Mouse (Mus musculus) heart, adult 18-20 months (tissue): ENCODE results near the gene Upf3b. TPM values are rescaled to one million over a fixed set of nuclear protein-coding genes. Genes with fewer than 3 reads are reported as not detected.
A peak's percentile ranks its signal among the peaks of the same experiment; 100 is the strongest.
"Not testable (repeated sequence)": the region's sequence is repeated elsewhere in the genome, so short reads cannot be mapped to it uniquely, and the experiment has no call there.

Source experiments
- DNase-seq, 2 experiments: peaks; one replicate each; pipeline ENCODE4 v3.0.0; 2021 to 2022; ENCODE audit warnings: mixed read lengths in 1 of 2
- long read RNA-seq, 2 experiments: library from polyadenylated mRNA; stranded (forward); transcript quantifications; one replicate each; pipeline ENCODE4 v2.0.0; 2021
- total RNA-seq, 2 experiments: library from RNA; stranded (reverse); gene quantifications; 2 replicates each; pipeline ENCODE4 v1.2.3; 2021

Upf3b gene
- total RNA-seq, result 1 to 10 TPM; 6.6 to 9.8 TPM
- long read RNA-seq, experiment 1, partial matches to known transcripts, result 0 of 4 reads
- long read RNA-seq, experiment 1, other reads (novel, unspliced or antisense), result 1 of 4 reads
- long read RNA-seq, experiment 2, partial matches to known transcripts, result 0 of 2 reads
- long read RNA-seq, experiment 2, other reads (novel, unspliced or antisense), result 0 of 2 reads

DNA sequence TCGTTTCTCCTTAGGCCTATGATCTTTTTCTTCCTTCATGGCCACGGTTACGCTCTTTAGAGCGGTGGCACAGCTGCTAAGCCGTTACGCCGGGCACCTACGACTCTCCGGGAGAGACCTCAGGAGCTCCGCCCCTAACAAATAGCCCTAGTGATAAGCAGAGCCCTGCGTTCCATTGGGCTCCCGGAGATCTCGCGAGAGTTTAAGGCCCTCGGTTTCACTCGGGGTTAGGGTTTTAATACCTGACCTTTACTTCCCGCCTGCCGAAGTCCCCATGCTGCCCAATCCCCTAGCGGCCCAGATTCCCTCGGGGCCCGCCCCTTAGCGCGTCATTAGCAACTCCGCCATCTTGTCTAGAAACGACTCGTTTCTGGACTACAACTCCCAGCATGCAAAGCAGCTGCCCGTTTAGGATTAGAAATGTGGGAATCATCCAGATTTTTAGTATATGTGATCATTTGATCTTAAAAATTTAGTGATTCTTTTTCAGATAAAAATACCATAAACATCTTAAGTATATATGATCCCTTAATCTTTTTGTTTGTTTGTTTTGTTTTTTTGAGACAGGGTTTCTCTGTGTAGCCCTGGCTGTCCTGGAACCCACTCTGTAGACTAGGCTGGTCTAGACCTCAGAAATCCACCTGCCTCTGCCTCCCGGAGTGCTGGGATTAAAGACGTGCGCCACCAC is at the start of gene Upf3b:
Gene Upf3b (minus strand): TSS at position 130 of the 688 bp plus-strand sequence.
- peak; percentile 92 to 96 for DNase-seq

GRCm38 (mm10) chrX:37157839-37158238 is 47.7 kb upstream of the Upf3b start:
- DNase-seq, result no peak

GRCm38 (mm10) chrX:37144954-37145353 is 34.8 kb upstream of the Upf3b start:
- DNase-seq, result no peak

GRCm38 (mm10) chrX:37144498-37144897 is 34.4 kb upstream of the Upf3b start:
- not testable (repeated sequence) for DNase-seq

GRCm38 (mm10) chrX:37141732-37142131 is 31.6 kb upstream of the Upf3b start:
- no peak for DNase-seq

GRCm38 (mm10) chrX:37126671-37127358 is 16.7 kb upstream of the Upf3b start, which contains the start of gene Nkap:
Gene Nkap (plus strand): TSS chrX:37126795.
- DNase-seq, result peak; percentile 73 to 83

- DNase-seq, result no peak
Measured at GRCm38 (mm10) chrX:37125511-37125910, 15.4 kb upstream of the Upf3b start.

DNA sequence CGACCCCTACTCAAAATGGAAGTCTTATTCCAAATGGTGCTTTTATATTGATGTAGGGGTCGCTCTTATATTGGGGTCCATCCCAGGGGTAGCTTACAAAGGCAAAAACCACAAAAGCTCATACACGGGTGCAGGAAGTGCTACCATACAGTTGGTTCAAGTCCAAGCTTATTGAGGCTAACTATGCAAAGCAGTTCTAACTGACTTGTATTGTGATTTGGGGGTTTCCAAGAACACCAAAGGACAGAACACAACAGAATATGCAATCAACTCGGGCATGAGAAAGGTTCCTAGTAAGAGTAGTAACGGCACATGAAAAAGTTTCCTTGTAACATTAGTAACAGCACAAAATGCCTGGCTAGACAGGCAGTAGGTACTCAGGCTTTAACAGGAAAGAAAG is 10.1 kb upstream of the Upf3b start:
- no peak for DNase-seq

DNA sequence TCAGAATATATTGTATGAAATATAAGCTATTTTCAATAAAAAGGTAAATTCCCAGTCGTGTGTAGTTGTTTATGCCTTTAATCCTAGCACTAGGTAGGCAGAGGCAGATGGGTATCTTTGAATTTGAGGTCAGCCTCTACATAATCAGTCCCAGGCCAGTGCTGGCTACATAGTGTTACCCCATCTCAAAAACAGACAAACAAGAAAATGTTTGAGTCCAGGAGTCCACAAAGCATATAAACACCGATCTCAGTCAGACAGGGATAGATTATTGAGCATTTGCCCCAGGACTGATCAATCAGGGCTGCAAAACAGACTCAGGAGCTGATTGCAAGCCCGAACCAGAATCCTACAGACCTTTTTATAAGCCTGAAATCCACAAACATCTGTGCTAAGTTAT is 9.5 kb upstream of the Upf3b start:
- no peak for DNase-seq

DNA sequence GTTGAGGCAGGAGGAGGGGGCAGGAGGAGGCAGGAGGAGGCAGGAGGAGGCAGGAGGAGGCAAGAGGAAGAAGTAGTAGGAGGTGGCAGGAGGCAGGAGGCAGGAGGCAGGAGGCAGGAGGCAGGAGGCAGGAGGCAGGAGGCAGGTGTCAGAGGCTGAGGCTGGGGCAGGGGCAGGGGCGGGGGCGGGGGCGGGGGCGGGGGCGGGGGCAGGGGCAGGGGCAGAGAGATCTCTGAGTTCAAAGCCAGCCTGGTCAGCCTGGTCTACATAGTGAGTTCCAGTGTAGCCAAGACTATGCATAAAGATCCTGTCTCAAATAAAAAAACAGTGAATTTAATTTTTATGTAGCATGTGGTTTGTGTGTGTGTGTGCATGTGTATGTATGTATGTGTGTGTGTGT is 7.0 kb upstream of the Upf3b start:
- DNase-seq, result no peak

GRCm38 (mm10) chrX:37110881-37111193 is 715 bp upstream of the Upf3b start:
- no peak for DNase-seq

DNA sequence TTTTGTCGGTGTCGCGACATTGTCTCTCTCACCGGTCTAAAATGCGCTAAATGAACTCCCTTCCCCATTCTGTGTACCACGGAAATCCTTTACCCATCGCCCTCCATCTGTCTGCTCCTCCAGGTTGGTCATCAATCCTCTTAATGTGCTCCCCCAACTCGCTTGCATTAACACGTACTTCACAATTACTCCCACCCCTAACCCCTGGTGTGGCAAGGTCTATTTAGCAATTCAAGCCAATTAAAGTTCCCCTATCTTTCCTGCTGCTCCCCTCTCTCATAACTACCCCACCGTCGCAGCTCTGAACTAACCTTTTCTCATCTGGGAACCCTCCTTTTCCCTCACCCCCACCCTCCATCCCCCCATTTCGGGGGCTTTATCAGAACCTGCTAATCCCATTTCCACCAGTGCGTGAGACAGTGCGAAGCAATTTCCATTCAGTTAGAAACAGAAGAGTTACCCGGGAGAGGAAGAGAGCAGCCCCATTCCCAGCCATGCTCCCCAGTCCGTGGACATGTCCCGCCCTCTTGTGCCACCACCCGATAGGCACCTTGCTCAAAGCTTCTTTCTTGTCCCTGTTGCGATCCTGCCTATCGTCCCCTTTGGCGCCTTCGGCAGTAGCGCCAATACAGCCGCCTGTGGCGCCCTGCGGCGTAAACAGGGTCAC is 463 bp downstream of the Upf3b start:
- no peak for DNase-seq

- DNase-seq, result no peak
Measured at GRCm38 (mm10) chrX:37103826-37104225, 6.3 kb downstream of the Upf3b start.

DNA sequence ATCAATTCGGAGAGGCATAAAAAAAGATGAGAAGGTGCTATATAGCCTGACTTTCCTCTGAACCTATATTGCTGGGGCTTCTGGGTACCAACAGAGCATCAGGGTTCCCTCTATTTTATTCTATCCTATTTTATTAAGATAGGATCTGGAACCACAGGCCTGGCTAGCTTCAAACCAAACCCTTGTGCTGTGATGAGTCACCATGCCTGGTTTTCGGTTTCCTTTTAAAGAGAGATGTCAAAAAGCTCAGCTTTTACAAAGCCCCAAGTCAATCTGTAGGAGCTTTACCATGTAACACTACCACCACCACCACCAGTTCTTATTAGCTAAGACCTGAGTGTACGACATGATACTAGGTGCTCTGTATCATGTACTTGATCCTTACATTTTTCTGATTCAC is 11.4 kb downstream of the Upf3b start:
- no peak for DNase-seq

- DNase-seq, result no peak
Measured at GRCm38 (mm10) chrX:37095106-37095768, 14.9 kb downstream of the Upf3b start.

- DNase-seq, result no peak
Measured at GRCm38 (mm10) chrX:37091457-37091856, 18.7 kb downstream of the Upf3b start.

DNA sequence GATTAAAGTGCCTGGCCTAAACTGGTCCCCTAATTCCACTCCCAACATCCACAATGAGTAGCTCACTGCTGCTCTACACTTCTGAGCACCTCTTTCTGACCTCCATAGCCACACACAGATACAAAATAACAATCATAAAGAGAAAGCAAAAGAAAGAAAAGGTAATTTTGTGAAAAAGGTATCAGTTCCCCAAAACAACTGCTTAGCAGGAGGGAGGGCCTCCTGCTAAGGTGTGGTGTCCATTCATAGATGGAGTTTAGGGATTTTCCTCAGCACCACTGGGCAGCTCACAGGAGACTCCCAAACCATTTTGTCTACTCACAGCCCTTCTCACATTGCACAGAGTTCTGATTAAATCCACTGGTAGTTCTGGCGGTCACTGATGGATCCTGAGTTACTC is 21.3 kb downstream of the Upf3b start:
- no peak for DNase-seq

- no peak for DNase-seq
Measured at GRCm38 (mm10) chrX:37085665-37086064, 24.5 kb downstream of the Upf3b start.

DNA sequence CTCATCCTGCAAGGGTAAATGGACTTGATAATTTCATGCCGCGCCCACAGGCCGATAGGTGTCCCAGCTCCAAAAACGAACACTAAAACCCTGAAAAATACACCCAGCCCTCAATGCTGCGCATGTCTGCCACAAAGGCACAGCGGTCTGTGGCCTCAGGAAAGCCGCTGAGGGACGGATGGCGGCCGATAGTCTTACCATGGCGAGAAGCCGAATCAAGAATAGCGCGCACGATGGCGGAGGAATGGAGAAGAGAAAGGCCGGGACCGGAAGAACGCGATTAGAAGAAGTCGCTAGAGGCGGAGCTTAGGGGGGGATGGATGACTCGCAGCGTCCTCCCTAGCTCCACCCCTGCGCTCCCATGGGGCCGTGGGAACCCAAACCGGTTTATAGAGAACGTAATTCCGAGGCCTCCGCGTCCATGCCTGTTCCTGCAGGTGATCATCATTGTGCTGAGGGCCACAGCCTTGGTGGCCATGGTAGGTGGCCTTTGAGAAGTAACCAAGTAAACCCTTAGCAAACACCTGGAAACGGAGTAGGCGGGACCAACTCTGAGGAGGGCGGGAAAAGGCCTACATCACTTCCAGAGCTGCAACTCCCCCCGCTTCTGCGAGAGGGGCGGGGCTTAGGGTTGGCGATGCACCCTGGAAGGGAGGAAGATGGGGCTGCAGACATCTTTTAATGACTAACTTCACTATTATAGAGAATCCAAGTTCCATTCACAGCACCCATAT is 25.0 kb downstream of the Upf3b start, which contains the start of gene Rpl39:
Gene Rpl39 (minus strand): TSS at position 476 of the 734 bp plus-strand sequence.
- DNase-seq, result peak; percentile 90 to 93

DNA sequence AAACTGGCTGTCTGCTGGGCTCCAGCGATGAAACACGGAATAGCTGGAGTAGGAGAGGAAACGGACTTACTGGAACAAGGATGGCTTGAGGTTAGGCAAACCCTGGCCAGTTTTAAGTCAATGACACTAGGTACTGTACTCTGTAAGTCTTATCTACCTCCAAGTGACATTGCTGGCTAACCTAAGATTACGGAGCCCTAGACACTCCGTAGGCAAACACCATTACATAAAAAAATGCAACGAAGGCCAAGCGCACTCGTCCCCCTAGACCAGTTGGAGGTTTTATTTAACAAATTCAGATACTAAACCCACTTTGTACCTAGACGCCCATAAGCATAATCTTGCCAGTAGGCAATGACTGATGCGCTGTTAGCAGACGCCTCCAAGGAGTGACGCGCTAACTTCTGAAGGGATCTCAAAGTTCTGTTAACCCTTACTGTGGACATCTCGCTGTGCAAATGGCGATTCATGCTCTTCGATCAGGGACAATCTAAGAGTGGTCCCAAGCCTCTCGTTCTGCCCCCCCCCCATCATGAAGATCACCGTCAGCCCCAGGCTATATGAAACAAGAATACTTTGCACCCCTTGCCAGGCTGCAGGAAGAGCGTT is 25.7 kb downstream of the Upf3b start:
- DNase-seq, result peak in 1 of 2 experiments; percentile 21

DNA sequence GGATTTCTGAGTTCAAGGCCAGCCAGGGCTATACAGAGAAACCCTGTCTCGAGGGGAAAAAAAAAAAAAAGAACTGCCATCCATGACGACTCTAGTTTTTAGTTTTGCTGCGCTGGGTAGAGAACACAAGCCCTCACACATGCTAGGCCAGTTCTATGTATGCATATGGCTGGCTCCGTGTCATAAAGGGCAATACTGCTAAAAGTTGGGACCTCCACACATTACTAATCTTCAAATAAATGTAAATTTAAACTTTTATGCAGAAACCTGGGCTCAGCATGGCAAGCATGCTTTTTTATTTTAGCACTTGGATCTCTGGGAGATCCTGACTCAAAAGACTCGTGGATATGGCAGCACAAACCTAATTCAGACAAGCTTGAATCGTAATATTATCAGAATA is 28.9 kb downstream of the Upf3b start:
- no peak for DNase-seq
